Mouse (Mus musculus) gastrocnemius, adult 18-20 months (tissue): ENCODE measurements around the gene Zfp867. TPM values are rescaled to one million over a fixed set of nuclear protein-coding genes. Genes with fewer than 3 reads are reported as not detected.

Source experiments
- DNase-seq: peaks from one replicate; pipeline ENCODE4 v3.0.0; 2021; ENCODE audit warnings: low spot score
- total RNA-seq, 2 experiments: library from RNA; stranded (reverse); gene quantifications; 2 replicates each; pipeline ENCODE4 v1.2.3; 2021

The Zfp867 gene
- total RNA-seq, 2 experiments from 2014 or later = 2.0 to 2.3 TPM

GRCm38 (mm10) chr11:59460459-59460858 is 11.8 kb downstream of the Zfp867 start:
- DNase-seq = no peak

DNA sequence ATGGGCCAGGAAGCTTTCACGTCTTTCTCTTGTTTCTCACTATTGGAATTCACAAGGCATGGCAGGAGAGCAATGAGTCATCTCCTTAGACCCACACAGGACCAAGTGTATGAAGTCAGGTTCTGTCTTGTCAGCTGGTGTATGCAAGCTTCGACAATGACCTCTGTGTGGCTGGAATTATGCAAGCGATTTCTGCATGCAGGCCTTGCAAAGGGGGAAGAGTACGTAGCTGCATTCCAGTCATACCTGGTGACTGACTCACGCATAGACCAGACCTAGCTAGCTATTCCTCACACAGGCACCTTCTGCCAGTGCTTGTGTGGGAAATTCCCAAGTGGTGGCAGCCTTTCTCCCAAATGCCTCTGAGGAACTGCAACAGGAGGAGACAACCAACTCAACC is 13.3 kb downstream of the Zfp867 start:
- DNase-seq = peak; percentile 20

GRCm38 (mm10) chr11:59456891-59457290 is 15.4 kb downstream of the Zfp867 start:
- DNase-seq = no peak

DNA sequence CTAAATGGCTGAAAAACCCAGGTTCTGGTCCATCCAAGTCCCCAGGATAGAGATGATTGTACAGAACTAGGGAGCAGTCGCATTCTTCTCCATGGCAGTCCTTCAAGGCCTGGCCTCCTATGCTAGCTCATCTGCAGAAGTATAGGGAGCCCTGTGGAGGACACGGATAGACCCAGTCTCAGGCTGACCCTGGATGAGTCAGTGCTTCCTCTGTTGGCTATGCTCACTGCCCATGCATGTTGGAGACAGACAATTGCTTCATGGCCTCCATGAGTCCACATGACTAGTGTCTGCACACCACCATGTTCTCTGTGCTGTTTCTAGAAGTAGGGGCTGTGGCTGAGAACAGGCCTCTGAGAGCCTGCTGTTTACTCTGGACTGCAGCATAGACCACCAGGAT is 15.9 kb downstream of the Zfp867 start:
- DNase-seq = no peak

DNA sequence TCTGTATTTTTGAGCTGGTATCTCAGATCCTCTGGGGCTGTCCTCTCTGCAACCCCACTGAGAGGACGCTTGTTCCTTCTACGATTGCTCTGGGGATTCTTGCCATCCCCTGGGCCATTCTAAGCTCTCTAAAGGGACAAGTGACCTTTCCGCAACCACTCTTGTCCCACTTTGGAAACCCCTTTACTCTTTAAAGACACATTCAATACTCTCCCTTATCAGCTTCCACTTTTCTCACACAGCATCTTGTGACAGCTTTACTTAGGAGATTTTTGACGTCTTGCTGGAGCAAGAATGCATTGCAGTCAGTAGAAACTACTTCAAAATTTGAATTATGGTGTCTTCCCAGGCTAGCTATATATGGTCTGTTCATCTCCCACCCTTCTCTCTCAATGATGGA is 21.2 kb downstream of the Zfp867 start, which contains the start of gene Snap47:
Gene Snap47, minus strand, starts transcription at position 101 of the 400 bp plus-strand sequence.
- DNase-seq = no peak

GRCm38 (mm10) chr11:59450230-59450771 is 22.0 kb downstream of the Zfp867 start:
- no peak for DNase-seq

DNA sequence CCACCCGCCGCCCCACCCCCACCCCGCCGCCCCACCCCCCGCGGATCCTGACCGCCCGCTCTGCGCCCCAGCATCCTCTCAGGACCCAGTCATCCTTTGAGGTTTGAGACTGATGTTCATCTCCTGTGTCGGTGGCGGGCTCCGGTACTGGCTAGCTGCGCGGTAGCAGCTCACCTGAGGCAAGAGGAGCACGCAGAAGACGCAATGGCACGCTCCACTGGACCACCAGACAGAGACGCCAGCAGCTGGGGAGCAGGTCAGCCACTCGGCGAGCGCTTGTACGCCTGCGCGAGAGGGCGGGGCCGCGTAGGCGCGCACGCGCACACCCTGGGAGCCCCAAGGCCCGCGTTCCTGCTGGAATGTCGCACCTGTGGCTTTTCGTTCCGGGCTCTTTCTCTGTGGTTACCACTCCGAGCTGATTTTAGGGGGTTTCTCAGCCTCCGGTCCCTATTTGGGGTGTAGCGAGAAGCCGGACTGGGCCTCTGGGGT is 22.5 kb downstream of the Zfp867 start, which contains the start of gene Jmjd4:
Gene Jmjd4, plus strand, starts transcription at position 305 of the 489 bp plus-strand sequence.
- DNase-seq = peak; percentile 91

DNA sequence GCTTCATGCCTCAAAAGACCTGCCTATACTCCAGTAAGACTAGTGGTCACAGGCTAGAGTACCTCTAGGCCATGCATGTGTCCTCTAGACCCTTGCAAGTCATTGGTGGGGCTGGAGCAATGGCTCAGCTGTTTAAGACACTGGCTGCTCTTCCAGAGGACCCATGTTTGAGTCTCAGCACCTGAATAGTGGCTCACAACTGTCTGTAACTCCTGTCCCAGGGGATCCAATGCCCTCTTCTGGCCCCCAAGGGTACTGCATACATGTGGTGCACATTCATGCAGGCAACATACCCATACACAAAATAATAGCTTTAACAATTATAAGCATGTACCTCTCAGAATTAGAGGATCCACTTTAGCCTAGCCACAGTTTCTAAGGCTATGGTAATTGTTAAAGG is 29.2 kb downstream of the Zfp867 start:
- no peak for DNase-seq

- no peak for DNase-seq
Observed at GRCm38 (mm10) chr11:59437954-59438353, 34.3 kb downstream of the Zfp867 start.

- DNase-seq = no peak
Observed at GRCm38 (mm10) chr11:59432261-59432660, 40.0 kb downstream of the Zfp867 start.

GRCm38 (mm10) chr11:59429959-59430358 is 42.3 kb downstream of the Zfp867 start:
- no peak for DNase-seq

GRCm38 (mm10) chr11:59428057-59428660 is 44.1 kb downstream of the Zfp867 start:
- peak; percentile 58 for DNase-seq

DNA sequence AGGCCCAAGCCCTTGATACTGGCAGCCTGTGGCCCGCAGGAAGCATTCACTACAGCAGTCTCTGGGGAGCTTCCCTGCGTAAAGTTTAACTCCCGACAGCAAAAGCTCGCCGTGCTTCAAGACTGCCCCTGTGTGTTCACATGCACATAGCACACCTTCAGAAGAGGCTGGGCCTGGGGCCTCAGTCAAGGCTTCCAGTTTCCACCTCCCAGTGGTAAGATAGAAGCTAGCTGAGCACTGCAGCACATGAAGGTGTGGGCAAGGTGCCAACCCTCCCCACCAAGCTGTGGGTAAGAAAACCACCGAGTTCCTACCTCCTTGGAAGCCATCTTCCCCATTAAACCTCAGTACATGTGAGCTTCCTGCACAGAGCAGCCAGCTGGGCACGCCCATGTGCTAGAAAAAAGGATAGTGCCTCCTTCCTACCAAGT is 46.6 kb downstream of the Zfp867 start:
- DNase-seq = no peak

DNA sequence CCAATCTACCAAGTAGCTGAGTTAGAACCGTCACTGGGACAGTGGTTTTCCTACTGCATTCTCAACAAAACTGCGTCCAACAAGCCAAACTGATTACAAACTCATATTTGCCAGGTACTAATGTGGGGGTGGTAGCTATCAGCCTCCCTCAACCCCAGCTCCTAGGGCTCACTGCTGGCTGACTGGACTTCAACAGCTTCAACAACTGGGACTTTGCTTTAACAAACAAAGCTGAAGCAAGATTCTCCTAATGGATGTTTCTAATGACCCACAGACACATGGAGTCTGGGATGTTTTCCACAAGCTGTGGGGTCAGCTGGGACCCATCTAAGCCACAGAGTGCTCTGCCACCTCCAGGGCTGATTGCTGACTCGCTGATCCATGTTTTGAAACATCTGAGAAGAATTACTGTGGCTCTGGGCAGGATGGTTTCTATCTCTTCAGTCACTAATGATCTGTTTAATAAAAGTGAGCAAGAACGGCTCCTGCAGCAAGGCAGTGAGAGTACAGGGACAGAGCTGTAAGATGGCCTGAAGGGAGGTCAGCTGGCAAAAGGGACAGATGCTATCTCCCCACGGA is 49.2 kb downstream of the Zfp867 start:
- DNase-seq = no peak

DNA sequence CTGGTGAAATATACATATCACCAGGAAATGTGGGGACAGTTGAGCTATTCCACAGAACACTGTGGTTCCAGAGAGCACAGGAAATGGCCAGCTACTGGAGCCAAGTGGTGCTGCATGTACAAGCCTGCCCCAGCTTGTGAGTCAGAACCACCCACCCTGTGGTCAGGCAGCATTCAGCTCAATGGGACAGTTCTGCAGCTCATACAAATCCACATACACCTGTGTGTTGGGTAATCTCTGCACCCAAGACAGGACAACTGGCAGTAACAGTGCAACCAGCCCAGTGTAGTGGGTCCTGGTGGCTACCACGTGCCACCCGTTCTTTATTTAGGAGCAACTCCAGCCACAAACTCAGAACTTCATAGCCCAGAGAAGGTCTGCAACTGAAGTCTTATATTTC is 50.3 kb downstream of the Zfp867 start:
- DNase-seq = no peak

DNA sequence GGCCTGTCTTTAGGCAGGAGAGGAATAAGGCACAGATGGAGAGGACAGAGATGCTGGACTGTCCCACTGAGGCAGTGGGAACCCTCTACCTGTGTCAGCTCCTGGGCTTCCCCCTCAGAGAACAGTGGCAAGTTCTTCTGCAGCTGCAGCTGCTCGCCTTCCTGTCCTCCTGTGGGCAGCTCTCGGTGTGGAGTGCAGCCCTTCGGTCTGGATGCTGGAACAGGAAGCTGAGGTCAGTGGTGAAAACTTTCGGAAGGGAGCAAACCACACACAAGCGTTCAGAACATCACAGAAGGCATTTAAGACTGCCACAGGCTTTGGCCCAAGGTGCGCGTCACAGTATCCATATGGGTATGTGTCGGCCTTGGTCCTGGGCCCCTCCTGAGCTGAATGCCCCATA is 50.8 kb downstream of the Zfp867 start:
- no peak for DNase-seq

GRCm38 (mm10) chr11:59418708-59419107 is 53.6 kb downstream of the Zfp867 start:
- DNase-seq = no peak

DNA sequence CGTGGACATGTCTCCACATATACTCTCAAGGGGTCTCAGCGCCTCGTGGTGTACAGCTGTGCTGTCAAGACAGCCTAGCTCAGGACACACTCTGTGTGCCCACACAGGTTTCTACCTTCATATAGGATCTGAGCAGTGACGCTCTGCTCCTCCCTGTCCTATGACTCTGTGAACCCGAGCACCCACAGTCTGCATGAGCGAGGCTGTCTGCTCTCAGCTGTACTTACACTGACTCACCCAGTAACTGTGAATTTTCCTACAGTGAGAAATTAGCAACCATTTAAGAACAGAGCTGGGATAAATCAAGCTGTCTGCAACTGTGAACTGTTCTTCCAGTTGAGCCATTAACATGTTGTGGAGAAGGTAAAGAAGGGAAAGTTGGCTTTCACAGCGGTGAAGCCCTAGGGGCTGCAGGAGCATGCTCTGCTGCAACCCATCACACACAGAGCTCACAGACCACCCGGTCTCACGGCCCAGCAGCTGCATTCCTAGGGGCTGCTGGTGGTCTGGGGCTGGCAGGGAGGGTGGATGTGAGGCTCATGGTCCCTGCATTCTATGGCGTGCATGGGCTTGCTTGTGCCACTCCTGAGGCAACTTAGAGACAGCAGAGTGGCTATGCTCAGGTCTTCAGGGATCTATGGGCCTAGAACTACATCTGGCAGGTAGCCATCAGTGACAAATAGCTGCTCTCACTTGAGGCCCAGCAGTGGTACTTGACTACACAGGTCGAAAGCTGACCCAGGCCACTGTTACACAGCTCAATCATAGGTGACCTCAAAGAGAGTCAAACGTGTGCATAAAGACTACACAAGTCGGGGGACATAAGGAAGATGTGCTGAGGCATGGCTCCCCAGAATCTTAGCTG is 59.0 kb downstream of the Zfp867 start:
- DNase-seq = no peak

DNA sequence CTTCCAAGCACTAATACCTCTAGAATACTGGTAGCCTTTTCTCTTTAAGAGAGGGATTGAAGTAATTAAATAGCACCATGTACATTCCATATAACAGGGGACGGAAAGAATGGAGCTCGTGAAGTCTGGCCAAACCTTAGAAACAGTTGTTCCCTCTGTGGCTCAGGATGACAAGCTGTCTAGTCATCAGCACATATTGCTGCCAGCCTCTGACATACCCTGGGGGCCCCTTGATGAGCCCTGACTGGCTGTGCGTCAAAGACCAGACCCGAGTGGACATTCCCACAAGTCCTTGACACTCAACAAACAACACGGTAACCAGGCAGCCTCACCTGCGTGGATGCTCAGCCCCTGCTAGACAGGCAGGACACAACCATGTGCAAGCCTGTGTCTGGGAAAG is 60.2 kb downstream of the Zfp867 start:
- DNase-seq = no peak
